Mouse (Mus musculus): Measurements from ENCODE around the gene Cracr2a. TPM values are rescaled to one million over a fixed set of nuclear protein-coding genes. Genes with fewer than 3 reads are reported as not detected.

Gene Cracr2a
- total and polyA plus RNA-seq, 3 experiments: 0.05 TPM; not detected in 2

DNA sequence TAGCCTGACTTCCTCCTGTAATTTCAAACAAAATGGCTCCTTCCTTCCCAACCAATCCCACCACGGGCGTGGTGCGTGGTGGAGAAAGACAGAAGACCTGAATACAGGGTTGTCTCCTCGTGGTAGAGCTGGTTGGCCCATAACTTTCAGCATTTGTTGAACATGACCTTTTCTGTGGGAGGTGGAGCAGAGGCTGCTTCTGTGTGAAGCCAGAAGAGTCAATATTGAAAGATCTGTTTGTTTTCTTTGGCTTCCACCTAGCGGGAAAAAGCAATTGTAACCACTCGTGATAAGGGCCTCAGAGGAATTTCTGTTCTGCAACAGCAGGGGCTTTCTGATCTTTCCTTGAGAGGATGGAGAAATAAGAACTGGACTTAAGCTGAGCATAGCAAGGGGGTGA, 5.6 kb upstream of the Cracr2a start:
- Histone ChIP-seq H3K4me1 (ENCODE audit: insufficient read depth, low read depth, low read length) (no peaks in the 10 kb centered on the region), H3K4me3 (ENCODE audit: low read depth, low read length) (no peak overlapping the region), H3K9me3 (replicated peaks) (peaks cover 28% of the 10 kb centered on the region), H3K27me3 (ENCODE audit: insufficient read depth, low read length) (no peaks in the 10 kb centered on the region), H3K36me3 (replicated peaks) (no peaks in the 10 kb centered on the region)
- ATAC-seq (ENCODE audit: extremely low read depth, insufficient number of reproducible peaks, low FRiP score, poor library complexity, severe bottlenecking) (no peak), DNase-seq (ENCODE audit: low spot score) (no peak)
- no peak for TF ChIP-seq CTCF (IDR thresholded peaks at IDR 0.05; ENCODE audit: low read depth, low read length)

DNA sequence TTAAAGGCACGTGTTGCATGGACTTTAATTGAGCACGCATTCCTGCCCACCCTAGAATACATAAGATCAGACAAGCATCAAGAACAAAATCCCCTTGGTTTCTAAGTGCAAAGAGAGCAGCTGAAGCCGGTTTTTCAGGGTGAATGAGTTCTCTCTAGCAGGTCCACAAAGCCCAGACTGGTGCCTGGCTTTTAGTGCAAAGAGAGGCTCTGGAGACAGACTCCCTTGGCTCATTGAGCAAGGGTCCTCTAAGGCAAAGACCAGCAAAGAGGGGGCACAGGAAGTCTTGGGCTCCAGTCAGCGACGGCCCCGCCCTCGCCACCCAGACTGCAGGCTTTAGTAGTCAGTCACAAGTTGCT, 287 bp upstream of the Cracr2a start:
- DNase-seq (ENCODE audit: low spot score) (no peak), ATAC-seq (ENCODE audit: extremely low read depth, insufficient number of reproducible peaks, low FRiP score, poor library complexity, severe bottlenecking) (no peak)
- H3K27me3 ChIP-seq (ENCODE audit: insufficient read depth, low read length): no peaks in the 10 kb centered on the region
- no peak overlapping the region for H3K4me3 ChIP-seq (ENCODE audit: low read depth, low read length)
- TF ChIP-seq CTCF (IDR thresholded peaks at IDR 0.05; ENCODE audit: low read depth, low read length): no peak
- no peak for TF ChIP-seq TAL1 (conservative IDR thresholded peaks at IDR 0.05; ENCODE audit: low read depth, low read length)
- TF ChIP-seq POLR2AphosphoS5 (IDR thresholded peaks at IDR 0.05; ENCODE audit: insufficient replicate concordance, low read depth, low read length): no peak
- TF ChIP-seq GATA1 (IDR thresholded peaks at IDR 0.05; ENCODE audit: borderline replicate concordance, low read length): no peak
- no peak for TF ChIP-seq GATA2 (IDR thresholded peaks at IDR 0.05; ENCODE audit: borderline replicate concordance, low read depth, low read length)
- peaks cover 52% of the 10 kb centered on the region for H3K9me3 ChIP-seq (replicated peaks)
- H3K4me1 ChIP-seq (ENCODE audit: insufficient read depth, low read depth, low read length): no peaks in the 10 kb centered on the region
- H3K36me3 ChIP-seq (replicated peaks): no peaks in the 10 kb centered on the region

DNA sequence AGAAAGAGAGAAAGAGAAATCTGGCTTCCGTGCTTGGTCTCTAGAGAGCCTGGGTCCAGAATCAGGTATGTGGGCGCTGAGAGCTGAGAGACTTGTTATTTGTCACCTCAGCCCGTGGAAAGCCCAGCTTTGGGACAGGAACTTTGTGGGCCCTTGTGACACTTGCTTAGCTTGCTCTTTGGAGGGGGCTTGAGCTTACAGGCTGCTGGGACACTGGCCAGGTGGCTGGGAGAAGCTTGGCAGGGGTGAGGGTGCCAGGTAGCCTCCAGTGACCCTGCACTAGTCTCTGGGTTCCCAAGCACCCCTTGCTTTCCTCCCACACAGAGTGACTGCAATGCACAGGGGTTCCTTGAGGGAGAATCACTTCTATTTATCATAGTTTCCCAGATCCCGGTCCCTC, 2.4 kb downstream of the Cracr2a start:
- no peaks in the 10 kb centered on the region for H3K4me1 ChIP-seq (ENCODE audit: insufficient read depth, low read depth, low read length)
- H3K27me3 ChIP-seq (ENCODE audit: insufficient read depth, low read length): no peaks in the 10 kb centered on the region
- H3K9me3 ChIP-seq (replicated peaks): peaks cover 62% of the 10 kb centered on the region
- ATAC-seq (ENCODE audit: extremely low read depth, insufficient number of reproducible peaks, low FRiP score, poor library complexity, severe bottlenecking): no peak
- no peak for DNase-seq (ENCODE audit: low spot score)
- H3K36me3 ChIP-seq (replicated peaks): no peaks in the 10 kb centered on the region
- no peak overlapping the region for H3K4me3 ChIP-seq (ENCODE audit: low read depth, low read length)
- TF ChIP-seq GATA1 (IDR thresholded peaks at IDR 0.05; ENCODE audit: borderline replicate concordance, low read length): no peak
- TF ChIP-seq GATA2 (IDR thresholded peaks at IDR 0.05; ENCODE audit: borderline replicate concordance, low read depth, low read length): no peak
- no peak for TF ChIP-seq CTCF (IDR thresholded peaks at IDR 0.05; ENCODE audit: low read depth, low read length)
- TF ChIP-seq POLR2AphosphoS5 (IDR thresholded peaks at IDR 0.05; ENCODE audit: insufficient replicate concordance, low read depth, low read length): no peak
- no peak for TF ChIP-seq TAL1 (conservative IDR thresholded peaks at IDR 0.05; ENCODE audit: low read depth, low read length)

DNA sequence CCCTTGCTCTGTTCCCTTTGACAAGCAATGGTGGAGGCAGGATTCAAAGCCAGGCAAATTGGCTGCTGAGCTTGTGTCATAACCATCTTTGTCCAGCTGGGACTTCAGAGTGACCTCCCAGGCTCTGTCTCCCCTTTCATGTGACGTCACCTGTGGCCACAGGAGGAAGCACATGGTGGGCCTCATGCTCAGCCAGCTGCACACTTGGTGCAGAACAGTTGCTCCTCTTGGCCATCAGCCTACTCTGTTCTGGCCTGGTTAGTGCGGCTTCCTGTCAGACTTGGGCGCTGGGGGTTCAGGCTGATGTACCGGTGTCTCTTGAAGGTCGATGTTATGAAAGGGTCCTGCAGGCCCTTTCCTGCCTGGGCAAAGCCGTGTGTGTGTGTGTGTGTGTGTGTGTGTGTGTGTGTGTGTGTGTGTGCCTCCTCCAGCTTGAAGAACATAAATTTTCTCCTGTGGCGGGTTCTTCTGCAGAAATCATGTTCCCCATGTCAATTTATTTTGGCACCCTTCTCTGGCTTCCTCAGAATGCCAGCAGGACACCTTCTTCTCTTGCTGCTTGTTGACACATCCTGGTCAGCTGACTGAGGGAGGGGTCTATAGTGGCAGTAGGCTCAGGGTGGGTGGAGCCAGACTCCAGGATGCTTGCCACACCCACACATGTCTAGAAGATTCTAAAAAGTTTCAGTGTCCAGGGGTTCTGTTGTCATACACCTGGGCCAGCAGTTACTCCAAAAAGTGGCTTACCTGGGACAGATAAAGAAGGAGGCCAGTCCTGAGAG, 5.0 kb downstream of the Cracr2a start:
- Histone ChIP-seq H3K9me3 (replicated peaks) (peaks cover 76% of the 10 kb centered on the region), H3K4me1 (ENCODE audit: insufficient read depth, low read depth, low read length) (no peaks in the 10 kb centered on the region), H3K27me3 (ENCODE audit: insufficient read depth, low read length) (no peaks in the 10 kb centered on the region), H3K4me3 (ENCODE audit: low read depth, low read length) (no peak overlapping the region), H3K36me3 (replicated peaks) (no peaks in the 10 kb centered on the region)
- no peak for DNase-seq (ENCODE audit: low spot score)
- TF ChIP-seq GATA2 (IDR thresholded peaks at IDR 0.05; ENCODE audit: borderline replicate concordance, low read depth, low read length) (no peak), CTCF (IDR thresholded peaks at IDR 0.05; ENCODE audit: low read depth, low read length) (no peak)
- no peak for ATAC-seq (ENCODE audit: extremely low read depth, insufficient number of reproducible peaks, low FRiP score, poor library complexity, severe bottlenecking)

DNA sequence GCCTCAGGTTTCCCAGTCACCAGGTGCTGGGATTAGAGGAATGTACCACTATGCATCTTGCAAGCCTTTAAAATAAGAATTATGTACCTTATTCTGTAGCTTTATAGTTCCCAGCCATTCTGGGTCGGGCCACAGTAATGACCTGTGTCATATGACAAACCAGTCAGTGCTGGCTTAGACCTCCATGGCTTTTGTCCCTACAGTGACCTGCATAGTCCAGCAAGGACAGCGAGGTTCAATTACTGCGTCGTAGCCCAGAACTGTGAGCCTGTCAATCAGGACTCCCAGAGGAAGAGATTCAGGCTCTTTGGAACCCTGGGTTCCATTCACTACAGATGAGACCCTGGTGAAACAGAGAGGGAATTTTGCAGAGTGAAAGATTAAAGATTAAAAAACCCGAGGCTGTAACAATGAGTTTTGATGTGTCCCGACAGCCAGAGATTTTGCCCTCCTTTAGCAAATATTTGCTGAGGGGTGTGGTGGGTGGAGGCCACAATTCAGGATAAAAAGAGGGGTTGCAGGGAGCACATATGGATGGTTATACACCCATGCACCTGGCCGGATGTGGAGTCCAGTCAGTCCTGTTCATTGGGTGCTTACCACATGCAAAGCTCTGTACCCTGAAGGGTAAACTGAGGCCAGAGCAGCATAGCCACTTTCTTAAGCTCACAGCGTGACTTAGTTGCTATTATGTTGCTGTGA, 10.9 kb downstream of the Cracr2a start:
- no peaks in the 10 kb centered on the region for H3K27me3 ChIP-seq (ENCODE audit: insufficient read depth, low read length)
- H3K36me3 ChIP-seq (replicated peaks): no peaks in the 10 kb centered on the region
- no peaks in the 10 kb centered on the region for H3K4me1 ChIP-seq (ENCODE audit: insufficient read depth, low read depth, low read length)
- no peak for DNase-seq (ENCODE audit: low spot score)
- H3K9me3 ChIP-seq (replicated peaks): peaks cover 58% of the 10 kb centered on the region
- no peak overlapping the region for H3K4me3 ChIP-seq (ENCODE audit: low read depth, low read length)
- no peak for ATAC-seq (ENCODE audit: extremely low read depth, insufficient number of reproducible peaks, low FRiP score, poor library complexity, severe bottlenecking)
- TF ChIP-seq TAL1 (conservative IDR thresholded peaks at IDR 0.05; ENCODE audit: low read depth, low read length) (no peak), CTCF (IDR thresholded peaks at IDR 0.05; ENCODE audit: low read depth, low read length) (no peak)

DNA sequence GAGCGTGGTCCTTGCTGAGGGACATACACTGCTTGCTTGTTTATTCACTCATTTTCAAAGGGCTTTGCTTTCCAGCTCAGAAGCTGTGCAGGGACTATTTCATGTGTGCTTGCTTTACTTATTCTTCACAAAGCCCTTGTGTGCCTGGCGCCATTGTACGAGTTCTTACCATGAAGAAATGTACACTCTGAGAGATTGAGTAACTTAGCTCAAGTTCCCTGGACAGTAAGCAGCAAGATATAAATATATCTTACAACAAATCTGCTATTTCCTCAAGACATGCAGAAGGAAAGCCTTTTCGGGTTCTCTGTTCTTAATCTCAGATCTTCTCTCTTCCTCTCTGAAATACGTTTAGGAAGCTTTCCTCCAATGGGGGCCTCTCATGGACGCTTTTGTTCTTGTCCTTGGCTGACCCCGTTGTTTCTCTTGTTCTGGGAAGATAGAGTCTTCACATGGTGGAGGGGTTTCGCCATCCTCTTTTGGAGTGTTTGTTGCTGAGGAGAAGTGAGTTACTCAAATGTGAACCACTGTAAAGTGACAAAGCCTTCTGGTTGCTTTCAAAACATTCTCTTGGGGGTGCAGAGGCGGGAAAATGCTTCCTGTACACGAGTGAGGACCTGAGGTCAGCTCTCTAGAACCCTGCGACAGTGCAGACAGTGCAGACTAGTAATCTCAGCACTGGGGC, 12.8 kb downstream of the Cracr2a start:
- DNase-seq (ENCODE audit: low spot score) (no peak), ATAC-seq (ENCODE audit: extremely low read depth, insufficient number of reproducible peaks, low FRiP score, poor library complexity, severe bottlenecking) (no peak)
- Histone ChIP-seq H3K27me3 (ENCODE audit: insufficient read depth, low read length) (no peaks in the 10 kb centered on the region), H3K9me3 (replicated peaks) (peaks cover 47% of the 10 kb centered on the region), H3K4me1 (ENCODE audit: insufficient read depth, low read depth, low read length) (no peaks in the 10 kb centered on the region), H3K4me3 (ENCODE audit: low read depth, low read length) (no peak overlapping the region), H3K36me3 (replicated peaks) (no peaks in the 10 kb centered on the region)
- no peak for TF ChIP-seq POLR2AphosphoS5 (IDR thresholded peaks at IDR 0.05; ENCODE audit: insufficient replicate concordance, low read depth, low read length)
- no peak for TF ChIP-seq GATA2 (IDR thresholded peaks at IDR 0.05; ENCODE audit: borderline replicate concordance, low read depth, low read length)
- no peak for TF ChIP-seq TAL1 (conservative IDR thresholded peaks at IDR 0.05; ENCODE audit: low read depth, low read length)

All from G1E (cell line).